Comparison of ENCODE assay signal across 12 mouse cellular contexts in the genomic region with DNA sequence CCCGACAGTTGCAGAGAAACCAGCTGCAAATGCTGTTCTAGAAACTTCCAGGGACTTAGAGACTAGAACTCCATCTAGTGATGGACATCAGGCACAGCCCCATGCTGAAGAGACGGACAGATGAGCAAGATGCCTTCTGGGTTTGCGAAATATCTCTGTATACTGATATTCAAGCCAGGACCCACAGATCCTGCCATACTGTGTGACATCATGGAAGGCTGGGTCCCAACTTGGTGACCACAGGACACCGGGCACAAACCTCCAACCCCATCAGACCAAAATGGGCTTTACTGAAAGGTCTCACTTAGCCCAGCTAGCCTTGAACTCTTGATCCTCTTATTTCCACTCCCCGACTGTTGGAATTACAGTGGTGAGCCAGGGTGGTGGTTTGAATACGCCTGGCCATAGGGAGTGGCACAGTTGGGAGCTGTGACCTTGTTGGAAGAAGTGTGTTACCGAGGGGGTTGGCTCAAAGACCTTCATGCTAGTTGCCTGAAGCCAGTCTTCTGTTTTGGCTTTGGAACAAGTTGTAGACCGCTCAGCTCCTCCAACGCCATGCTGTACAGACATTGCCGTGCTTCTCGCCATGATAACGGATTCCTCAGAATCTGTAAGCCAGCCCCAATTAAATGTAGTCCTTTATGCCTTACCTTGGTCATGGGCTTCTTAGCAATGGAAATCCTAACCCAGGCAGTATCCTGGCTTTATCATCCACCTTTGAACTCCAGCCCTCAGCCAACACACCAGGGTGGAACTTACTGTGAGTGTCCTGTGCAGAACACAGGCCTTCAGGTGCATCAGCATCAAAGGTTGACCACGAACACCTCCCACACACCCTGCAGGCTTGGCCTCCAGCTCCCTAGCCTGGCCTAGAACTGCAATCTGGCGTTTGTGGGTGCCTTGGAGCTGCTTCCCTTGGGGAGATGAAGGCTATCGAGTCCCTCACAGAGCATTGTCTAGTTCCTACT. TPM values are rescaled to one million over a fixed set of nuclear protein-coding genes. Genes with fewer than 3 reads are reported as not detected.
DNase-seq lines count a peak whose midpoint lies in the region; ATAC-seq and TF ChIP-seq lines count a peak whose summit lies in the region.
"Had no signal": no experiment of that assay in that cellular context is flagged by ENCODE, and none has a peak within 500 bp of the region (broad histone marks: within the 10 kb centered on the region; RNA-seq: fewer than 3 reads in every experiment).

No protein-coding gene starts in this region.

- H3K9me3 ChIP-seq in intestine, embryonic 15.5 days: no peaks in the 10 kb centered on the region
- H3K9me3 ChIP-seq in intestine, postnatal 0 days (ENCODE audit: control insufficient read depth): no peaks in the 10 kb centered on the region
- no peaks in the 10 kb centered on the region for H3K9me3 ChIP-seq in forebrain, embryonic 16.5 days (ENCODE audit: control insufficient read depth, low read length)
- no peaks in the 10 kb centered on the region for H3K9me3 ChIP-seq in lung, postnatal 0 days (ENCODE audit: low read length)
- H3K9me3 ChIP-seq: heart, embryonic 13.5 days; hindbrain, embryonic 15.5 days had no signal

- TF ChIP-seq POLR2A in cerebellum, adult 2 months (IDR thresholded peaks at IDR 0.05; ENCODE audit: borderline replicate concordance, insufficient read depth, low read length): no peak

- peak overlapping the region; percentile 29 for H3K27ac ChIP-seq in cerebellum, adult 2 months (ENCODE audit: insufficient read depth, low read length)
- no peak overlapping the region for H3K27ac ChIP-seq in intestine, embryonic 15.5 days
- H3K27ac ChIP-seq in intestine, postnatal 0 days (ENCODE audit: low read depth, low read length): no peak overlapping the region
- H3K27ac ChIP-seq in forebrain, embryonic 16.5 days (ENCODE audit: low read length): peak overlapping the region; percentile 4; the same call in 1 of the 2 replicates
- no peak overlapping the region for H3K27ac ChIP-seq in lung, postnatal 0 days (ENCODE audit: low read length)
- H3K27ac ChIP-seq: heart, embryonic 13.5 days had no signal

- ATAC-seq in intestine, embryonic 15.5 days: no peak
- ATAC-seq in intestine, postnatal 0 days: no peak
- ATAC-seq in CD4-positive, CD25-positive, alpha-beta regulatory T cell, adult 4 months: peak; percentile 28
- no peak for ATAC-seq in forebrain, embryonic 16.5 days
- no peak for ATAC-seq in lung, postnatal 0 days

- peaks cover 21% of the 10 kb centered on the region for H3K4me1 ChIP-seq in cerebellum, adult 2 months (ENCODE audit: control insufficient read depth, insufficient read depth, low read length)
- peaks cover 4% of the 10 kb centered on the region; the same call in 1 of the 2 replicates for H3K4me1 ChIP-seq in intestine, embryonic 15.5 days (replicated peaks)
- no peaks in the 10 kb centered on the region for H3K4me1 ChIP-seq in intestine, postnatal 0 days (replicated peaks; ENCODE audit: control insufficient read depth, insufficient read depth, low read length)
- no peaks in the 10 kb centered on the region for H3K4me1 ChIP-seq in forebrain, embryonic 16.5 days (replicated peaks; ENCODE audit: control insufficient read depth, insufficient read depth, low read length)
- H3K4me1 ChIP-seq in lung, postnatal 0 days (ENCODE audit: insufficient read depth, low read depth, low read length): no peaks in the 10 kb centered on the region

- 0 out of 2 replicates have a peak overlapping the region, but pooled peaks have one; percentile 8 for H3K9ac ChIP-seq in intestine, embryonic 15.5 days
- H3K9ac ChIP-seq in intestine, postnatal 0 days (ENCODE audit: low read depth, low read length): no peak overlapping the region
- H3K9ac ChIP-seq in forebrain, embryonic 16.5 days (replicated peaks; ENCODE audit: low read depth, low read length): no peak overlapping the region
- no peak overlapping the region for H3K9ac ChIP-seq in lung, postnatal 0 days (replicated peaks; ENCODE audit: low read depth)
- H3K9ac ChIP-seq: heart, embryonic 13.5 days; hindbrain, embryonic 15.5 days had no signal

- WGBS in cerebellum, adult 2 months: 67% methylated on average over 15 of the region's 15 CpGs
- 85% methylated on average over 15 of the region's 15 CpGs for WGBS in intestine, embryonic 15.5 days
- WGBS in intestine, postnatal 0 days: 75% methylated on average over 15 of the region's 15 CpGs
- WGBS in forebrain, embryonic 16.5 days: 87% methylated on average over 15 of the region's 15 CpGs
- WGBS in lung, postnatal 0 days: 80% methylated on average over 15 of the region's 15 CpGs

- no peak overlapping the region for H3K4me3 ChIP-seq in cerebellum, adult 2 months (replicated peaks; ENCODE audit: insufficient read depth, low read depth, low read length)
- no peak overlapping the region for H3K4me3 ChIP-seq in intestine, embryonic 15.5 days (replicated peaks)
- no peak overlapping the region for H3K4me3 ChIP-seq in intestine, postnatal 0 days (ENCODE audit: low read depth, low read length)
- H3K4me3 ChIP-seq in forebrain, embryonic 16.5 days (replicated peaks; ENCODE audit: low read length): no peak overlapping the region
- H3K4me3 ChIP-seq in lung, postnatal 0 days (ENCODE audit: low read depth, low read length): no peak overlapping the region
- H3K4me3 ChIP-seq: heart, embryonic 13.5 days; hindbrain, embryonic 15.5 days had no signal

- peaks cover 16% of the 10 kb centered on the region; the same call in 1 of the 2 replicates for H3K36me3 ChIP-seq in intestine, embryonic 15.5 days
- H3K36me3 ChIP-seq in intestine, postnatal 0 days (ENCODE audit: control insufficient read depth, insufficient read depth): peaks cover 37% of the 10 kb centered on the region
- peaks cover 8% of the 10 kb centered on the region for H3K36me3 ChIP-seq in forebrain, embryonic 16.5 days (ENCODE audit: control insufficient read depth, insufficient read depth)
- H3K36me3 ChIP-seq in lung, postnatal 0 days (ENCODE audit: insufficient read depth, low read length): peaks cover 27% of the 10 kb centered on the region

- no peaks in the 10 kb centered on the region for H3K27me3 ChIP-seq in cerebellum, adult 2 months (ENCODE audit: control insufficient read depth, insufficient read depth, low read length)
- no peaks in the 10 kb centered on the region for H3K27me3 ChIP-seq in intestine, embryonic 15.5 days (replicated peaks)
- no peaks in the 10 kb centered on the region for H3K27me3 ChIP-seq in intestine, postnatal 0 days (replicated peaks; ENCODE audit: control insufficient read depth, insufficient read depth, low read length)
- H3K27me3 ChIP-seq in forebrain, embryonic 16.5 days (replicated peaks; ENCODE audit: control insufficient read depth, insufficient read depth, low read length): no peaks in the 10 kb centered on the region
- H3K27me3 ChIP-seq in lung, postnatal 0 days (replicated peaks; ENCODE audit: insufficient read depth, low read length): no peaks in the 10 kb centered on the region
- H3K27me3 ChIP-seq: heart, embryonic 13.5 days; hindbrain, embryonic 15.5 days had no signal

- H3K4me2 ChIP-seq in intestine, embryonic 15.5 days (replicated peaks): no peak overlapping the region
- H3K4me2 ChIP-seq in intestine, postnatal 0 days (replicated peaks; ENCODE audit: low read depth): no peak overlapping the region
- H3K4me2 ChIP-seq in forebrain, embryonic 16.5 days (ENCODE audit: low read length): no peak overlapping the region
- H3K4me2 ChIP-seq in lung, postnatal 0 days (replicated peaks; ENCODE audit: low read depth, low read length): no peak overlapping the region
- H3K4me2 ChIP-seq: heart, embryonic 13.5 days; hindbrain, embryonic 15.5 days had no signal

- DNase-seq in cerebellum, adult 2 months: no peak
- DNase-seq in cerebellum, adult 18-20 months: no peak
- no peak for DNase-seq in frontal cortex, postnatal 36 days (ENCODE audit: low spot score in 2 of 2)
- DNase-seq in lung, postnatal 0 days (ENCODE audit: low spot score): no peak
- DNase-seq: cerebellum, postnatal 10 days; right cerebral cortex, postnatal 25 days had no signal

- no peak for TF ChIP-seq CTCF in cerebellum, adult 2 months (IDR thresholded peaks at IDR 0.05; ENCODE audit: borderline replicate concordance, insufficient read depth, low read depth, low read length)
- no peak for TF ChIP-seq CTCF in intestine, postnatal 0 days (IDR thresholded peaks at IDR 0.05; ENCODE audit: low read depth)
- TF ChIP-seq CTCF in lung, postnatal 0 days (IDR thresholded peaks at IDR 0.05): no peak; the same call in 1 of the 2 replicates

- no peak for TF ChIP-seq EP300 in lung, postnatal 0 days (IDR thresholded peaks at IDR 0.05)

RNA-seq across cellular contexts. Expression of a gene that starts 6.8 kb away (rescaled TPM):
- polyA plus RNA-seq in cerebellum, adult 2 months (2012; rRNA removed): 29.7 and 29.9 TPM in 2 replicates
- 57.6 and 61.0 TPM in 2 replicates for polyA plus RNA-seq in intestine, embryonic 15.5 days (2015; fragmentation: Nextera tagmentation; extraction: Ambion mirVana)
- 94.6 and 100 TPM in 2 replicates for polyA plus RNA-seq in intestine, postnatal 0 days (2015; fragmentation: Nextera tagmentation; extraction: Ambion mirVana)
- 1 to 10 TPM; 2.0 to 3.9 TPM for polyA plus RNA-seq in CD4-positive, CD25-positive, alpha-beta regulatory T cell, adult 4 months (2017; shearing (Covaris generic))
- polyA plus RNA-seq in forebrain, embryonic 16.5 days (2015; fragmentation: Nextera tagmentation; extraction: Ambion mirVana): 10.1 and 12.0 TPM in 2 replicates
- 160 TPM in 2 replicates for polyA plus RNA-seq in lung, postnatal 0 days (2015; fragmentation: Nextera tagmentation; extraction: Ambion mirVana)

RNA-seq across cellular contexts. Expression of a gene that starts 8.4 kb away (rescaled TPM):
- polyA plus RNA-seq in cerebellum, adult 2 months (2012; rRNA removed): 115 and 120 TPM in 2 replicates
- 32.0 and 33.6 TPM in 2 replicates for polyA plus RNA-seq in intestine, embryonic 15.5 days (2015; fragmentation: Nextera tagmentation; extraction: Ambion mirVana)
- polyA plus RNA-seq in intestine, postnatal 0 days (2015; fragmentation: Nextera tagmentation; extraction: Ambion mirVana): 21.7 and 22.6 TPM in 2 replicates
- polyA plus RNA-seq in CD4-positive, CD25-positive, alpha-beta regulatory T cell, adult 4 months (2017; shearing (Covaris generic)): 1 to 10 TPM; 7.0 to 9.3 TPM
- 42.1 and 44.3 TPM in 2 replicates for polyA plus RNA-seq in forebrain, embryonic 16.5 days (2015; fragmentation: Nextera tagmentation; extraction: Ambion mirVana)
- 18.1 and 20.5 TPM in 2 replicates for polyA plus RNA-seq in lung, postnatal 0 days (2015; fragmentation: Nextera tagmentation; extraction: Ambion mirVana)

RNA-seq across cellular contexts. Expression of a gene that starts 26.1 kb away (rescaled TPM):
- 6.0 and 6.4 TPM in 2 replicates for polyA plus RNA-seq in cerebellum, adult 2 months (2012; rRNA removed)
- 37.3 and 43.6 TPM in 2 replicates for polyA plus RNA-seq in intestine, embryonic 15.5 days (2015; fragmentation: Nextera tagmentation; extraction: Ambion mirVana)
- polyA plus RNA-seq in intestine, postnatal 0 days (2015; fragmentation: Nextera tagmentation; extraction: Ambion mirVana): 18.3 and 19.6 TPM in 2 replicates
- polyA plus RNA-seq in CD4-positive, CD25-positive, alpha-beta regulatory T cell, adult 4 months (2017; shearing (Covaris generic)): 10 to 100 TPM; 23.6 to 30.1 TPM
- polyA plus RNA-seq in forebrain, embryonic 16.5 days (2015; fragmentation: Nextera tagmentation; extraction: Ambion mirVana): 15.3 and 16.0 TPM in 2 replicates
- 29.0 and 33.2 TPM in 2 replicates for polyA plus RNA-seq in lung, postnatal 0 days (2015; fragmentation: Nextera tagmentation; extraction: Ambion mirVana)

RNA-seq across cellular contexts. Expression of a gene that starts 27.1 kb away (rescaled TPM):
- polyA plus RNA-seq in cerebellum, adult 2 months (2012; rRNA removed): 126 and 130 TPM in 2 replicates
- polyA plus RNA-seq in intestine, embryonic 15.5 days (2015; fragmentation: Nextera tagmentation; extraction: Ambion mirVana): 89.9 and 99.6 TPM in 2 replicates
- 53.2 and 56.4 TPM in 2 replicates for polyA plus RNA-seq in intestine, postnatal 0 days (2015; fragmentation: Nextera tagmentation; extraction: Ambion mirVana)
- 100 to 1,000 TPM; 117 to 147 TPM for polyA plus RNA-seq in CD4-positive, CD25-positive, alpha-beta regulatory T cell, adult 4 months (2017; shearing (Covaris generic))
- 56.2 and 60.6 TPM in 2 replicates for polyA plus RNA-seq in forebrain, embryonic 16.5 days (2015; fragmentation: Nextera tagmentation; extraction: Ambion mirVana)
- 90.4 and 96.5 TPM in 2 replicates for polyA plus RNA-seq in lung, postnatal 0 days (2015; fragmentation: Nextera tagmentation; extraction: Ambion mirVana)

RNA-seq across cellular contexts. Expression of a gene that starts 28.1 kb away (rescaled TPM):
- polyA plus RNA-seq in cerebellum, adult 2 months (2012; rRNA removed): 22.6 and 23.3 TPM in 2 replicates
- polyA plus RNA-seq in intestine, embryonic 15.5 days (2015; fragmentation: Nextera tagmentation; extraction: Ambion mirVana): 7.1 and 8.7 TPM in 2 replicates
- 2.4 and 2.6 TPM in 2 replicates for polyA plus RNA-seq in intestine, postnatal 0 days (2015; fragmentation: Nextera tagmentation; extraction: Ambion mirVana)
- polyA plus RNA-seq in CD4-positive, CD25-positive, alpha-beta regulatory T cell, adult 4 months (2017; shearing (Covaris generic)): 10 to 100 TPM; 10.8 to 10.9 TPM
- polyA plus RNA-seq in forebrain, embryonic 16.5 days (2015; fragmentation: Nextera tagmentation; extraction: Ambion mirVana): 15.2 and 17.3 TPM in 2 replicates
- polyA plus RNA-seq in lung, postnatal 0 days (2015; fragmentation: Nextera tagmentation; extraction: Ambion mirVana): 6.4 and 6.7 TPM in 2 replicates

Comparison
In these comparisons a context has a peak if more than half of its experiments do, and no peak if none do; other contexts are left out.
1. H3K27ac ChIP-seq: peak in cerebellum, adult 2 months (single experiment) and forebrain, embryonic 16.5 days (single experiment); none in intestine, embryonic 15.5 days (single experiment), intestine, postnatal 0 days (single experiment) and lung, postnatal 0 days (single experiment).